Mouse (Mus musculus) megakaryocyte progenitor cell, adult 5-6 weeks (primary cell): ENCODE results near the gene Gabrb1. TPM values are rescaled to one million over a fixed set of nuclear protein-coding genes. Genes with fewer than 3 reads are reported as not detected.

ENCODE experiments used
- total RNA-seq, 2 experiments: library from RNA; stranded (forward) in 1 of 2; stranded (reverse) in 1 of 2; fragments of 157-497, 149-512 nt in 1 of 2; fragments of 200-1000 nt in 1 of 2; gene quantifications; 2 replicates each; pipeline versions ENCODE4 v1.2.3 to v1.2.4; 2015 to 2017

The Gabrb1 gene
- total RNA-seq, 2 experiments from 2014 or later, result not detected

Other genes with a start within 250 kb of the Gabrb1 start
- not detected in 2 replicates for gene Cox7b2, start 109.9 kb upstream of the Gabrb1 start, total RNA-seq (2015)
- not detected in 2 replicates for gene Cox7b2, start 109.9 kb upstream of the Gabrb1 start, total RNA-seq (2017)
- not detected in 2 replicates for gene Gabra4, start 195 bp downstream of the Gabrb1 start, total RNA-seq (2015)
- not detected in 2 replicates for gene Gabra4, start 195 bp downstream of the Gabrb1 start, total RNA-seq (2017)